Mouse (Mus musculus) limb, embryonic 13.5 days (tissue): ENCODE measurements at regions not wholly inside any gene's neighbourhood (a gene's known extent, or its start where the extent isn't known, plus 50 kb on each side); places are given as distances from the start of the nearest gene placed in this dataset.
"Not testable (repeated sequence)": the region's sequence is repeated elsewhere in the genome, so short reads cannot be mapped to it uniquely, and the experiment has no call there.

Source experiments
- ATAC-seq: fragments of 200-750 bp; cut with Nextera tagmentation; 2 replicates; pipeline ENCODE4 v1.8.0; 2017; ENCODE audit warnings: low read depth, moderate number of reproducible peaks, moderate TSS enrichment; ENCODE audit not compliant: low FRiP score
- H3K27ac ChIP-seq: fragments of 300-500 bp; sonication (generic); 2 replicates; pipeline ENCODE4 v1.5.1; 2015; ENCODE audit warnings: inconsistent platforms, mild to moderate bottlenecking, moderate library complexity
- H3K27me3 ChIP-seq: fragments of 300-500 bp; sonication (generic); 2 replicates; pipeline ENCODE4 v1.6.1; 2015; ENCODE audit warnings: mild to moderate bottlenecking, inconsistent platforms
- H3K36me3 ChIP-seq: fragments of 300-500 bp; sonication (generic); 2 replicates; pipeline ENCODE4 v1.6.1; 2015; ENCODE audit warnings: inconsistent platforms, mild to moderate bottlenecking, moderate library complexity
- H3K4me1 ChIP-seq: fragments of 300-500 bp; sonication (generic); 2 replicates; pipeline ENCODE4 v1.6.1; 2015; ENCODE audit warnings: inconsistent platforms
- H3K4me2 ChIP-seq: fragments of 300-500 bp; sonication (generic); replicated peaks from 2 replicates; pipeline ENCODE4 v1.6.1; 2015; ENCODE audit warnings: inconsistent platforms, mild to moderate bottlenecking, moderate library complexity
- H3K4me3 ChIP-seq: fragments of 300-500 bp; sonication (generic); 2 replicates; pipeline ENCODE4 v1.5.1; 2015; ENCODE audit warnings: moderate library complexity, mild to moderate bottlenecking, inconsistent platforms
- H3K9ac ChIP-seq: fragments of 300-500 bp; sonication (generic); 2 replicates; pipeline ENCODE4 v1.6.1; 2015; ENCODE audit warnings: mild to moderate bottlenecking, inconsistent platforms
- H3K9me3 ChIP-seq: fragments of 300-500 bp; sonication (generic); 2 replicates; pipeline ENCODE4 v1.6.1; 2016; ENCODE audit warnings: inconsistent platforms
- WGBS: fragments of 180-500 bp; shearing (Covaris S2); methylation state at CpG from one replicate; pipeline ENCODE4 v1.1.7; 2015; 5-methylcytosine and 5-hydroxymethylcytosine counted together

DNA sequence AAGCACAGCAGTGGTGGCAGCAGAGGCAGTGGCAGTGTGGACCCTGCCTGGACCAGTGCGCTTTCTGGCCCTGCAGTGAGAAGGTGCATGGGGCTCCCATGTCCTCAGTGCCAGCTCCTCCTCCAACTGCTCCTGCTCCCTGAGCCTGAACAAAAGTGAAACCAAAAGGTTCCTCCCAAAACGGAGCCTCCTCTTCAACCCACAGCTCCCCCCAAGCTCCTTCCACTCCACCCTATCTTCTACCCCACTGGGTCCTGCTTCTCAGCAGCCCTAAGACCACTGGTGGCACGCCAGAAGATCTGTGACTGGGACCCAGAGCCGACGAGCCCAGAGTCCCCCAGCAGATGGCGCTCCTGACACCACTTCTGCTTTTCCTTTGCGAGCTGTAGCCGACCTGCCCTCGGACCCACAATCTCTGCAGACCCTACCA, 63.5 kb upstream of the Fcho1 start:
- not testable (repeated sequence) for H3K9me3 ChIP-seq, H3K4me3 ChIP-seq, H3K9ac ChIP-seq, H3K36me3 ChIP-seq, H3K4me1 ChIP-seq, H3K4me2 ChIP-seq, H3K27ac ChIP-seq, H3K27me3 ChIP-seq
- 23% methylated on average over 6 of the region's 9 CpGs for WGBS
- ATAC-seq = peak; percentile 57

DNA sequence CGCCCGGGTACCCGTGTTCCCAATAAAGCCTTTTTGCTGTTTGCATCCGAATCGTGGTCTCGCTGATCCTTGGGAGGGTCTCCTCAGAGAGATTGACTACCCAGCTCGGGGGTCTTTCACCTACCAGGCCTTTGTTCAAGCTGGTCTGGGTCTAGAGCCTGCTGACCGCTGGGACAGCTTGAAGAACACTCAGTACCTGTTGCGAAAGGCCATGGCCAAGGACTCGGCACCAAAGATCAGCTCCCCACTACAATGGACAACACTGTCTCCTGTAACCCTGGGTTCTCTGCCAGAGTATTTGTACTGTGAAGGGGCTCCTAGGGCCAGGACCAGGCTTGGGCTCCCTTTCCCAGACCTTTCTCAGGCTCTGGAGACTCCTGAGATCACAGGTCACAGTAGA, 55.1 kb upstream of the Fcho1 start:
- 90% methylated on average over 9 of the region's 10 CpGs for WGBS
- not testable (repeated sequence) for H3K4me2 ChIP-seq, H3K4me3 ChIP-seq, H3K27me3 ChIP-seq, H3K9ac ChIP-seq, H3K36me3 ChIP-seq, H3K4me1 ChIP-seq, H3K27ac ChIP-seq, H3K9me3 ChIP-seq
- ATAC-seq = peak; percentile 11; the same call in 1 of the 2 replicates

DNA sequence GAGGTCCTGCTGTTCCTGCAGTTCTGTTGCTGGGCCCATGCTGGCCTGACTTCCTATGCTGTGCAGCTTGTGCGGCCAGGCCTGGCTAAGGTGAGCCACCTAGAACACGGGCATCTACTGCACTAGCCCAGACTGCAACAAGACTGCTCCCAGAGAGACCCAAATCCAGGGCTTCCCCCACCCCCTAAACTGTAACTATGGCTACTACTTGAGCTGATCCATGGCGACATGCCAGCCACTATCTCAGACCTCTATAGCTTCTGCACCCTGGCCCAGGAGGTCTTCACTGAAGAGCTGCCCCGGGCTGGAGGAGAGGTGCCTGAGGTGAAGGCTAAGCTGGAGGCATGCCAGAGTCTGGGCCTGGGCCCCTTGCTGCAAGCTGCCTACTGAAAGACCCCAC, 54.3 kb upstream of the Fcho1 start:
- WGBS = 76% methylated on average over 4 of the region's 4 CpGs
- H3K9ac ChIP-seq, H3K27me3 ChIP-seq, H3K27ac ChIP-seq, H3K9me3 ChIP-seq, H3K36me3 ChIP-seq, H3K4me1 ChIP-seq, H3K4me2 ChIP-seq, H3K4me3 ChIP-seq: not testable (repeated sequence)
- peak; percentile 44 for ATAC-seq

DNA sequence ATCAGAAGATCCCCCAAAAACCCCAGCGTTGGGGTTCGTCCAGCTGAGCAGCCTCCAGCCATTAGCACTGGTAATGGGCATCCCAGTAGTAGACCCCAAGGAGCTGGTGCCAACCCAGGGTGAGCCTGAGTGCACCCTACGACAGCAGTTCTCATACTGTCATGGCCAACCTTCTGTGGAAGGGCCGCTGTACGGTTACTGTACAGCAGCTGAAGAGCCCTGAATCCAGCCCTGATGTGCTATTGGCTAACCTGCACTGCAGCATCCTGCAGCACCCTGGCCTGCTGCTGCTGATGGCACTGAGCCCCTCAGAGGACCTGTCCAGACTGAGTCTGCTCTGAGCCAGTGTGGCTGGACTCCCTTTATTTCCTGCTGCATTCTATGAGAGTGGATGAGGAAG, 53.9 kb upstream of the Fcho1 start:
- H3K36me3 ChIP-seq, H3K9me3 ChIP-seq, H3K4me3 ChIP-seq, H3K4me1 ChIP-seq, H3K4me2 ChIP-seq, H3K27me3 ChIP-seq, ATAC-seq, H3K9ac ChIP-seq, H3K27ac ChIP-seq: not testable (repeated sequence)
- WGBS = 95% methylated on average over 5 of the region's 5 CpGs

DNA sequence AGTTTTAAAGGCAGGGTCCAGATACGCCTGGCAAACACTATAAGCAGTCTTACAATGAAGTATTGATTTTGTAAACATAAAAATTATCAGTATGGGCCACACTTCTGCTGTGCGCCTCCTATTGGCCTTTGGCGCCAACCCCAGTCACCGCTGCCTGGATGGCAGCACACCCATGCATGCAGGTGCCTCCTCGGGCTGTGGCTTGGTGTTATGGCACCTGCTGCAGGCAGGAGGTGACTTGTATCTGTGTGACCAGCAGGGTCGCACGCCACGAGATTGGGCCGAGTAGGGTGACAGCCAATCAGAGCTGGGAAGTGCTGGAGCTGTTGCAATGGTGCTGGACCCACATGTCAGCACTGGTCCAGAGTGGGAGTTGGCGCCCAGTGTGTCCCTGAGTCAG, 53.4 kb upstream of the Fcho1 start:
- no peaks in the 10 kb centered on the region for H3K36me3 ChIP-seq
- H3K27ac ChIP-seq = no peak overlapping the region
- no peak overlapping the region for H3K4me2 ChIP-seq
- no peak for ATAC-seq
- H3K27me3 ChIP-seq = no peaks in the 10 kb centered on the region
- no peak overlapping the region for H3K9ac ChIP-seq
- 89% methylated on average over 10 of the region's 10 CpGs for WGBS
- H3K9me3 ChIP-seq = no peaks in the 10 kb centered on the region
- no peaks in the 10 kb centered on the region for H3K4me1 ChIP-seq
- no peak overlapping the region for H3K4me3 ChIP-seq
